Mouse (Mus musculus) CH12.LX (cell line): ENCODE measurements around the gene Map2k4.

Source experiments
- CHD2 ChIP-seq: IDR thresholded peaks from 2 replicates; pipeline ENCODE4 v1.6.1; 2011; ENCODE audit warnings: low read length, improper control_type of control experiment
- CTCF ChIP-seq, 2 experiments: IDR thresholded peaks in 1 of 2; conservative IDR thresholded peaks in 1 of 2; 2 replicates each; pipeline ENCODE4 v1.5.1; 2011 to 2012; ENCODE audit warnings: low read depth in 2 of 2, low read length in 2 of 2, improper control_type of control experiment in 1 of 2, inconsistent platforms in 1 of 2, mild to moderate bottlenecking in 1 of 2, moderate library complexity in 1 of 2
- EP300 ChIP-seq: IDR thresholded peaks from 2 replicates; pipeline ENCODE4 v1.6.1; 2011; ENCODE audit warnings: low read length, improper control_type of control experiment
- JUN ChIP-seq: IDR thresholded peaks from 2 replicates; pipeline ENCODE4 v1.6.1; 2011; ENCODE audit warnings: low read depth, mild to moderate bottlenecking, low read length, improper control_type of control experiment, moderate library complexity; ENCODE audit not compliant: insufficient read depth
- MAX ChIP-seq: IDR thresholded peaks from 2 replicates; pipeline ENCODE4 v1.6.1; 2011; ENCODE audit warnings: low read length, improper control_type of control experiment
- MYC ChIP-seq: IDR thresholded peaks from 2 replicates; pipeline ENCODE4 v1.6.1; 2011; ENCODE audit warnings: low read depth, mild to moderate bottlenecking, improper control_type of control experiment, low read length
- POLR2A ChIP-seq: IDR thresholded peaks from 2 replicates; pipeline ENCODE4 v1.6.1; 2011; ENCODE audit warnings: low read depth, mild to moderate bottlenecking, improper control_type of control experiment, low read length
- SMC3 ChIP-seq: IDR thresholded peaks from 2 replicates; pipeline ENCODE4 v1.6.1; 2011; ENCODE audit warnings: low read depth, low read length, improper control_type of control experiment
- UBTF ChIP-seq: IDR thresholded peaks from 2 replicates; pipeline ENCODE4 v1.6.1; 2012; ENCODE audit warnings: low read depth, mild to moderate bottlenecking, inconsistent platforms, low read length, improper control_type of control experiment, moderate library complexity
- ZC3H11A ChIP-seq: IDR thresholded peaks from 2 replicates; pipeline ENCODE4 v1.6.1; 2012; ENCODE audit warnings: low read depth, mild to moderate bottlenecking, inconsistent platforms, low read length, improper control_type of control experiment

DNA sequence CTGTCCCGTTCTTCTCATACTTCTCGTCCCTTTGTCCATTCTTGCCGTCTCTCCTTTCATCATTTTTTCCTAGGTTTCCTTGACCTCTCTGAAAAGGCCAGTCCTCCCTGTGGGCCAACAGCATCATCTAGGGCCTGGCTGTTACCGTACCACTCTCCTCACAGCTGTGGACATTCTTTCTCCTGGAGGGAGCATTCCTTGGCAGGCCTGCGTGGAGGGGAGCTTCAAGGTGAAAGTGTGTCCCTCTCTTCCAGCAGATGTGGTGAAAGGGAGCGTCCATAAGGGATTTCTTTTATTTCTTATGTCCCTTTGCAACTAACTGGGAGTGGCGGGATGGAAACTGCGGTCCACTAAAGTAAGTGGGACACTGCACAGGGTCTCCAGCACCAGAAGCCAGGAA is 134.2 kb downstream of the Map2k4 start:
- TF ChIP-seq JUN, result no peak
- no peak for TF ChIP-seq ZC3H11A
- no peak for TF ChIP-seq MYC
- TF ChIP-seq CHD2, result no peak
- TF ChIP-seq CTCF (conservative IDR thresholded peaks at IDR 0.05 in 1 of 2, IDR thresholded peaks at IDR 0.05 in 1 of 2; ENCODE audit: low read depth in 2 of 2, low read length in 2 of 2), result no peak
- TF ChIP-seq UBTF, result no peak
- no peak for TF ChIP-seq POLR2A
- TF ChIP-seq SMC3, result no peak
- no peak for TF ChIP-seq EP300
- TF ChIP-seq MAX, result no peak
